Mouse (Mus musculus) gastrocnemius, postnatal 14 days (tissue): Measurements from ENCODE around the gene Papolg. TPM values are rescaled to one million over a fixed set of nuclear protein-coding genes. Genes with fewer than 3 reads are reported as not detected.
"Not testable (repeated sequence)": the region's sequence is repeated elsewhere in the genome, so short reads cannot be mapped to it uniquely, and the experiment has no call there.

Experiments used
- DNase-seq: peaks from one replicate; pipeline ENCODE4 v3.0.0; 2021; ENCODE audit warnings: mixed read lengths
- intact Hi-C: fragments of 180-260 bp; cut with DNase I; formaldehyde crosslinking; loops from one replicate; pipeline ENCODE4 v1.15.1; 2025; ENCODE audit warnings: low total_unique reads
- long read RNA-seq, 2 experiments: library from polyadenylated mRNA; stranded (forward); transcript quantifications; one replicate each; pipeline ENCODE4 v2.0.0; 2021
- total RNA-seq, 2 experiments: library from RNA; stranded (reverse); gene quantifications; 2 replicates each; pipeline ENCODE4 v1.2.3; 2021

Gene Papolg
- 1 to 10 TPM; 3.6 to 4.0 TPM for total RNA-seq
- long read RNA-seq, experiment 1, partial matches to known transcripts = 0 of 3 reads
- long read RNA-seq, experiment 1, other reads (novel, unspliced or antisense) = 1 of 3 reads
- long read RNA-seq, experiment 2, partial matches to known transcripts = 0 of 3 reads
- long read RNA-seq, experiment 2, other reads (novel, unspliced or antisense) = 0 of 3 reads

- peak; percentile 92 for DNase-seq
- intact Hi-C loops = no loop called here
Measured at GRCm38 (mm10) chr11:23895060-23895426, at the start of gene Papolg. Gene Papolg, minus strand, starts transcription at chr11:23895253.

- intact Hi-C loops, DNase-seq: not testable (repeated sequence)
Measured at GRCm38 (mm10) chr11:23928146-23928545, 33.1 kb upstream of the Papolg start.

DNA sequence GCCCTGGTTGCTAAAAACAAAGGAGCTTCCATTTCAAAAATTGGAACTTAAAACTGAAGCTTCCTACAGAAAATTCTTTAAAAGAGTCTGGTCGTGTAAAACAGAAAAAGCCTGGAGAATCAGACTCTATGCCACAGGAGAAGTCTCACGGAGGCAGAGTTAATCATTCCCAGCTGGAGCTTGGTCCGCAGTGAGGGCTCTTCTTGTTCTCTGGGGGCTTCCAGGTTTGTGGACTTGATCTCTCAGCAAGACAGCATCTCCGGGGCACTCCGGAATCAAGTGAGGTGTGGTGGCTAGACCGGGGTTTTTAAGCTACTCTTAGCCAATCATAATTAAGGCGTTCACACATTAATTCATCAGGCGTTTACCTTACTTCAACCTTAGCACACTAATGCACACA is 32.6 kb upstream of the Papolg start:
- no peak for DNase-seq
- intact Hi-C loops = no loop called here

DNA sequence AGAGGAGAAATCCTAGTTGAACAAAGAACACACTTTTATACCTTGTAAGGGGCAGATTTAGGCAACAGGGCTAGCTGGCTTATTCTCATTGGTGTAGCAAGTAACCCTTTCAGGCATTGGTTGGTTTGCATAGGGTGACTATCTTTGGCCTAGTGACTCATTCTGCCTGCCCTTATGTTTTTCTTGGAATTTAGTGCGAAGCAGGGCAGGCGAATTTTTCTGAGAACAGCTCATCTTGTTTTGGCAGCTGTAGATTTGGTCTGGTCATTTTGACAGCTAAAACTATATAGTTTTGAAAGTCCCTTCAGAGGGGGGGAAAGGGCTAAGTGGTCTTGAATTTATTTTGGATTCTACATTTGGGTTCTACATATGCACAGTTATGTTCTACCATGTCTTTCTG is 18.8 kb upstream of the Papolg start:
- not testable (repeated sequence) for DNase-seq

GRCm38 (mm10) chr11:23903909-23904308 is 8.9 kb upstream of the Papolg start:
- DNase-seq = no peak
- intact Hi-C loops = no loop called here

More for the DNA sequence above, 18.8 kb upstream of the Papolg start:
- intact Hi-C loops = not testable (repeated sequence)

DNA sequence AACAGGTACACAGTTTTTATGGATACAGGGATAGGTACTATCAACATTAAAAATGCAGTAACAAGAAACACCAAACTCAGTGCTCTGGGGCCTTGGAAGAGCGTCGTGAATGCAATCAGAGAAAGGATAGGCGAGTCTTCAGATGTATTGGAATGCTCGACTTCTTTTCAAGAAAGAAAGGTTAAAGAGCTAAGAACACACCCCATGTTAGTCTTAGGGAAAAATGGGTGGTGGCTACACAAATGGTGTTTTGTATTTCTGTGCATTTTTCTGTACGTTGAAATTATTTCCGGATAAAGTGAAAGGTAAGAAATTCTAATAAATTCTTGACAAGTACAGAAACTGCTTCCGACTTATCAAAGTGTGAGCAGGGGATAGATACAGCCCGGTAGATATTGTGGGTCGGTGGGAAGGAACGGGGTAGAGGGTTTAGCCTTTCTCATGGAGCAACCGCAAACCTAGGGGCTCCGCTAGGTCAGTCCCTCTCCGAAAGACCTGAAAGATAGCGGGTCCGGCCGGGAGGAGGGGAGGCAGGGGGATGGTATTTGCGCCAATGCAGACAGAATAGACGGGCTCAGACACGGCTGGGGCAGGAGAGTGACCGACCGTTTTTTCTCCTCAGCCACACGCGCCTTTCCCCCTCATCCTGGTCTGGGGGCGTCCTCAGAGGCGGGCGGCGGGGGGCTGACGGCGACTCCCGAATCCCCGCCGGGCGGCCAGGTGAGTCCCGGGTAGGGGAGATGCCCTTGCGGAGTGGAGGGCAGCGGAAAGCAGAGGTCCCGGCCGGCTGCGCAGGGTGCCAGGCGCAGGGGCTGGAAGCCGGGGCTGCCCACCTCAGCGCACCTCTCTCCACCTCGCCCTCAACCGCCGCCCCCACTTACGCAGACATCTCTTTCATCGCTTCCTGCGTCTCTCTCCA is 653 bp downstream of the Papolg start:
- intact Hi-C loops = no loop called here
- DNase-seq = peak; percentile 21

DNA sequence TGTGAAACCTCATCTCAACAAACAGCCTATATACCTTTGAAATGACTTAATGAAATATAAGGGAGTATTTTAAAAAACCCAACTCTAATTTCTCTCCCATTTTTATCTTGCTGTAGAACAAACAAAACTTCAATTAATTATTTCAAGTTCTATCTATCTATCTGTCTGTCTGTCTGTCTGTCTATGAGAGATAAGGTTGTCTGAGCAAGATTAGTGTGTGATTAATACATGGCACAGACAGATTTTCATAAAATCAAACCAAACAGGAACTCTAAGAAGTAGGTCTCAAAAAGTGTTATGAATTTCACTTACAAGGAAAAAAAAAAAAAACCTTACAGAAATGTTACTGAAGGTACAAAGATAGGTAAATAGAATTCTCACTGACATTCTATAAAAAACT is 1.5 kb downstream of the Papolg start:
- intact Hi-C loops = no loop called here
- DNase-seq = no peak

- no peak for DNase-seq
- intact Hi-C loops = no loop called here
Measured at GRCm38 (mm10) chr11:23864326-23864725, 30.7 kb downstream of the Papolg start.

DNA sequence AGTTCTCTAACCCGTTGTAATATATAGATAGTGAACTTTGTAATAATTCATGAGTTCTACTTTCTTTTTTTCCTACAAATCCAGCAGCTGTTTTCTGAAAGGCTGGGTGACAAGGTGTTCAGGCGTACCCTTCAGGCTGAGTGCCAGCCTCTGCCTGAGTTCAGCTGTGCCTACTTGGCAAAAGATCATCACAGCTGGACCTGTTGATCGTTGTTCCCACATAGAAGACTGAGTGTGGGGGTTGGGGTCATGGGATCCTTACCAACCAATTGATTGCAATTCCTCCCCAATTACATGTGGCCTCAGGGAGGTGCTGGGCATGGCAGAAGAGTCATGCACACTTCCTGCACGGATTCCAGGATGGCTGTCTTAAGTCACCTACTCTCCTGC is 38.3 kb downstream of the Papolg start:
- no peak for DNase-seq
- intact Hi-C loops = loop anchor here (10.0 kb wide), 2 partner anchors 98 to 182 kb away; no protein-coding TSS in a partner anchor

DNA sequence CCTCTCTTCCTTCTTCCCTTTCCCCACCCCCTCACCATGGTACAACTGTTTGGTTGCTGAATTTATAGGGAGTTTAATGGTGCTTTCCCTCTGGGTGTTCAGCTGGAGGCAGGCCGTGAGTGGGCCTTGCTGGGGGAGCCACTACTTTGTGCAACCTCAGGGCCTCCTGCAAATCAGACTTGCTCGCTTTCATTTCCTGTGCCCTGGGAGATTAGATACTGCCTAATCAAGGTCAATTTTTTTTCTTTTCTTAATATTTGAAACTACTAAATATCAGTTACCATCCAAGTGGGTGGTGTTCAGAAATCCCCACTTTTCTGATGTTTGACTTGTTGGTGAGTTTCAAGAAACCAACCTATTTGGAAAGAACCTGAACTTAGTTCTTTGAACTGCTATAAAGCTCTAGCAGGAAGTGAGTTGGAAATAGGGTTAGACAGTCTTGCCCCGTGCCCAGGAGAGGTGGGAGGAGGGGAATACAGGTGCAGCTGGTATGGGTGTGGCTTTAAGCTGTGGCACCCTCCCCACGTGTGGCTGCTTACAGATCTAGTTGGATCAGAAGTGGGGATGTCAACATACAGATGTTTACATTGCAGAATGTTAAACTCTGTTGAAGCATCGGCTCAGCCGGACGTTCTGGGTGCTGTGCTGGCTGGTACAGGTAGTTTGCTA is 38.9 kb downstream of the Papolg start:
- intact Hi-C loops = loop anchor here (10.0 kb wide), 2 partner anchors 99 to 181 kb away; no protein-coding TSS in a partner anchor
- DNase-seq = no peak

- DNase-seq = peak; percentile 72
- intact Hi-C loops = loop anchor here (10.0 kb wide), 2 partner anchors 100 to 180 kb away; no protein-coding TSS in a partner anchor
Measured at GRCm38 (mm10) chr11:23855182-23855802, 39.8 kb downstream of the Papolg start.

DNA sequence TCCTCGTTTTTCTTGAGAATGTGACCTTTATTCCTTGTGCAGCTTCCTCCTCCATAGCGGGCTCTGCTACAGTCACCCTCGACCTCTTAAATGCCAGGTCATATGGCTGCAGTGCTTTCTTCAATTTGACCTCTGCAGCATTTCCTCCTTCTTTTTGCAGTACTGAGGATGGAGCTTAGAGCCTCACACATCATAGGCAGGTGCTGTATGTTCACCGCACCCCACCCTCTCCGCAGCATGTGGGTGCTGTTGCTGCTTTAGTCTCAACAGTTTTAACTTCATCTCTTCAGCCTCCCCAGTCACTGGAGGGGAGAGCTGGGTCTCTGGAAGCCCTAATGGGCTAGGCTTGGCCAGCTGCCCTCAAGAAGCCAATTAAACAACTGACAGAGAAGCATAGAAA is 41.7 kb downstream of the Papolg start:
- DNase-seq = no peak
- intact Hi-C loops = loop anchor here (10.0 kb wide), 2 partner anchors 101 to 179 kb away; no protein-coding TSS in a partner anchor

- DNase-seq = no peak
- intact Hi-C loops = no loop called here
Measured at GRCm38 (mm10) chr11:23846016-23846815, 48.8 kb downstream of the Papolg start.

DNA sequence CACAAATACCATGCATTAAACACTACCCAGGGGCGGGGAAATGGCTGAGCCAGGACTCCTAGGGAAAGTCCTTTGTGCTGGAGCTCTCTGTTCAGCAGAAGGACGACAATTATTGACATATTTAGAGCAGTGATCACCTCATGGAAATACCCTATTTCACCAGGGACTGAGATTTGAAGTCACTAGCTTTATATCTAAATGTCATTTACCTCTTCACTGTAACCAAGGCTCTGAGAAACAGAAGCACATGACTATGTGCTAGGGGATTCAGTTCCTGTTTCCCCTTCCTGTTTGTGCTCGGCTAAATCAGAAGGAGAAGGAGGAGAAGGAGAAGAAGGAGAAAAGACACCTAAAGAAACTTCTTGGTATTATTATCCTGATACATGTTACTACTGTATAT is 71.8 kb downstream of the Papolg start:
- intact Hi-C loops = no loop called here
- no peak for DNase-seq

DNA sequence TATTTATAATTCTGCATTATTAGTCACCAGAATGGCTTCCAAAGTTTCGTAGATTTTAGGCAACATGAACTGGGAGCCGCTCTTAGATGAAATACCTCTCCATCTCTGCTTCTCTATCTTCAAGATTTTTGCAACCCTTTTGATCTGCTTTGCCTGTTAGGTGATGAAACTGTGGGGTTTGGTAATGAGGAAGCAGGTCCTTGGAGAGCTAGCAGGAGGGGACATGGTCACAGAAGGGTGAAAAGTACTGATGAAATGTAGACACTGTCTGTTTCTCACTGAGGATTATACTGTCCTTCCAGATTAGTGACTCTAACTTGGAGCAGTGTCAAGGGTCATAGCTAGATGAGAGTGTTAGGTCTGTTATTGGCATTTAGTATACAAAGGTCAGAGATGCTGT is 73.4 kb downstream of the Papolg start:
- intact Hi-C loops = no loop called here
- no peak for DNase-seq

GRCm38 (mm10) chr11:23820977-23821376 is 74.1 kb downstream of the Papolg start:
- intact Hi-C loops = no loop called here
- no peak for DNase-seq

DNA sequence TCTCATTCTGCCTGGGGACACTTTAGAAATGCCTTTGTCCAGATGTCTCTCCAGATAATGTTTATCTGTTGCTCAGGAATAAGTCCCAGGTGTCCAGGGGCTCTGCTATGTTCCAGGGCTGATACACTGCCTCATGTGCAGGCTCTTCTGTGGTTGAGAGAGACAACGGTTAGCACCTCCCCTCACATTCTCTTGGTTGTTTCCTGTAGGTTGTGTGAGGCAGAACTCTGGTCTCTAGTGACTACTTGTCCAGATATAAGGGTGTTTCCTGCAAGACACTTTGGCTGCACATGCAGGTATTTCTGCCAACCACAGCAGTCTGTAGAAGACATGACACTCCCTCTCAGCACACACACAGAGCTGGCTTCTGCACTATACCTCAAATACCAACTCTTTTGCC is 76.3 kb downstream of the Papolg start:
- intact Hi-C loops = no loop called here
- no peak for DNase-seq
